Mouse (Mus musculus) lung, postnatal 4 days (tissue): Measurements from ENCODE around the gene Stk38l.

Experiments used
- DNase-seq, 2 experiments: peaks; one replicate each; pipeline ENCODE4 v3.0.0; 2021

The Stk38l gene

GRCm38 (mm10) chr6:146724581-146725383, at the start of gene Stk38l:
Stk38l (plus strand) TSS chr6:146724995.
- DNase-seq: peak; percentile 95

- no peak for DNase-seq
Measured at GRCm38 (mm10) chr6:146676904-146677303, 47.9 kb upstream of the Stk38l start.

- no peak for DNase-seq
Measured at GRCm38 (mm10) chr6:146678136-146679070, 46.4 kb upstream of the Stk38l start.

GRCm38 (mm10) chr6:146683881-146684280, 40.9 kb upstream of the Stk38l start:
- no peak for DNase-seq

GRCm38 (mm10) chr6:146685781-146686308, 39.0 kb upstream of the Stk38l start:
- DNase-seq: peak; percentile 84 to 85

- DNase-seq: peak in 1 of 2 experiments; percentile 41
Measured at GRCm38 (mm10) chr6:146686463-146687196, 38.2 kb upstream of the Stk38l start.

- DNase-seq: no peak
Measured at GRCm38 (mm10) chr6:146688010-146688409, 36.8 kb upstream of the Stk38l start.

- no peak for DNase-seq
Measured at GRCm38 (mm10) chr6:146688861-146689260, 35.9 kb upstream of the Stk38l start.

GRCm38 (mm10) chr6:146697767-146698166, 27.0 kb upstream of the Stk38l start:
- DNase-seq: no peak

- DNase-seq: no peak
Measured at GRCm38 (mm10) chr6:146698376-146698775, 26.4 kb upstream of the Stk38l start.

- no peak for DNase-seq
Measured at GRCm38 (mm10) chr6:146700461-146700860, 24.3 kb upstream of the Stk38l start.

GRCm38 (mm10) chr6:146702126-146702881, 22.5 kb upstream of the Stk38l start:
- DNase-seq: peak in 1 of 2 experiments; percentile 4

GRCm38 (mm10) chr6:146703351-146703750, 21.4 kb upstream of the Stk38l start:
- no peak for DNase-seq

- DNase-seq: no peak
Measured at GRCm38 (mm10) chr6:146705631-146706030, 19.2 kb upstream of the Stk38l start.

- DNase-seq: no peak
Measured at GRCm38 (mm10) chr6:146719606-146720005, 5.2 kb upstream of the Stk38l start.

GRCm38 (mm10) chr6:146723805-146724204, 990 bp upstream of the Stk38l start:
- no peak for DNase-seq

- DNase-seq: no peak
Measured at GRCm38 (mm10) chr6:146725384-146725791, 593 bp downstream of the Stk38l start.

- DNase-seq: no peak
Measured at GRCm38 (mm10) chr6:146731031-146731430, 6.2 kb downstream of the Stk38l start.

- no peak for DNase-seq
Measured at GRCm38 (mm10) chr6:146731692-146732091, 6.9 kb downstream of the Stk38l start.

- no peak for DNase-seq
Measured at GRCm38 (mm10) chr6:146732232-146732631, 7.4 kb downstream of the Stk38l start.

GRCm38 (mm10) chr6:146732676-146733075, 7.9 kb downstream of the Stk38l start:
- DNase-seq: no peak

GRCm38 (mm10) chr6:146733554-146733953, 8.8 kb downstream of the Stk38l start:
- no peak for DNase-seq
